13 mouse cellular contexts compared by ENCODE assay signal in the genomic region with DNA sequence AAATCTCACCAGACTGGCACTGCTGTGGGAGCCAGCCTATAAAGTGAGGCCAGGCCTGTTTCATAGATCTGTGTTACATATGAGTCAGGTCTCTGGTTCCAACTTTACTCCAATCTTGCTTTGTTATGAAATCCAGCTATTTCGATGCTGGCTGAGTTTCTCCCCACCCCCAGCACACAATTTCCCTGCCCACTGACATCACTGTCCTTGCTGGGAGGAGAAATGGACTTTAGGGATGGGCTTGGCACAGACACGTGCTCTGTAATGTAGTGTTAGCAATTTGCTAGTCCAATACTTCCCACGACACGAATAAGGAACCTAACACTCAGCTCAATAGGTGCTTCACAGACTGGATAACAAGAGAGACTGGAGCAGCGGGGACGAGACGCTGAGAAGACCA.
DNase-seq lines count a peak whose midpoint lies in the region; ATAC-seq and TF ChIP-seq lines count a peak whose summit lies in the region.
"Had no signal": no experiment of that assay in that cellular context is flagged by ENCODE, and none has a peak within 500 bp of the region (broad histone marks: within the 10 kb centered on the region; RNA-seq: fewer than 3 reads in every experiment).

No protein-coding gene starts in this region.

- no peak for TF ChIP-seq CTCF in heart, adult 2 months (IDR thresholded peaks at IDR 0.05)

- no peak for ATAC-seq in limb, embryonic 12.5 days (ENCODE audit: insufficient number of reproducible peaks, insufficient read depth, low FRiP score, low TSS enrichment, low read depth)
- ATAC-seq in kidney, embryonic 15.5 days (replicated peaks; ENCODE audit: low FRiP score), result no peak
- ATAC-seq: hindbrain, postnatal 0 days; midbrain, embryonic 16.5 days had no signal

- TF ChIP-seq POLR2A in heart, adult 2 months (IDR thresholded peaks at IDR 0.05; ENCODE audit: insufficient read depth, low read depth, low read length), result no peak

- H3K4me2 ChIP-seq in limb, embryonic 12.5 days, result no peak overlapping the region
- no peak overlapping the region for H3K4me2 ChIP-seq in kidney, embryonic 15.5 days
- H3K4me2 ChIP-seq: embryonic facial prominence, embryonic 15.5 days; neural tube, embryonic 12.5 days had no signal

- no peak overlapping the region for H3K9ac ChIP-seq in heart, adult 2 months (ENCODE audit: low read depth, low read length)
- no peak overlapping the region for H3K9ac ChIP-seq in limb, embryonic 12.5 days (replicated peaks)
- no peak overlapping the region for H3K9ac ChIP-seq in kidney, embryonic 15.5 days
- H3K9ac ChIP-seq: embryonic facial prominence, embryonic 15.5 days; neural tube, embryonic 12.5 days had no signal

- H3K79me2 ChIP-seq in heart, adult 2 months (replicated peaks; ENCODE audit: control insufficient read depth, insufficient read depth, low read length), result no peaks in the 10 kb centered on the region

- H3K27me3 ChIP-seq in heart, adult 2 months (ENCODE audit: control insufficient read depth, insufficient read depth, low read length), result no peaks in the 10 kb centered on the region
- H3K27me3 ChIP-seq in limb, embryonic 12.5 days, result no peaks in the 10 kb centered on the region
- peaks cover 20% of the 10 kb centered on the region for H3K27me3 ChIP-seq in kidney, embryonic 15.5 days
- H3K27me3 ChIP-seq: embryonic facial prominence, embryonic 15.5 days; neural tube, embryonic 12.5 days had no signal

- WGBS in heart, adult 2 months, result 78% methylated on average over 7 of the region's 7 CpGs
- WGBS in limb, embryonic 12.5 days, result 86% methylated on average over 7 of the region's 7 CpGs
- WGBS in kidney, embryonic 15.5 days, result 84% methylated on average over 7 of the region's 7 CpGs

- intact Hi-C loops in heart, adult 2 months (cut with DNase I), result no loop called here
- intact Hi-C loops in heart, postnatal 25 days (cut with DNase I), result no loop called here

- no peak overlapping the region for H3K4me3 ChIP-seq in heart, adult 2 months
- no peak overlapping the region for H3K4me3 ChIP-seq in limb, embryonic 12.5 days (replicated peaks)
- H3K4me3 ChIP-seq in kidney, embryonic 15.5 days (replicated peaks), result no peak overlapping the region
- H3K4me3 ChIP-seq: embryonic facial prominence, embryonic 15.5 days; neural tube, embryonic 12.5 days had no signal

- H3K27ac ChIP-seq in heart, adult 2 months, result no peak overlapping the region
- H3K27ac ChIP-seq in limb, embryonic 12.5 days, result peak overlapping the region; percentile 69
- no peak overlapping the region for H3K27ac ChIP-seq in kidney, embryonic 15.5 days
- H3K27ac ChIP-seq: embryonic facial prominence, embryonic 15.5 days; hindbrain, postnatal 0 days; neural tube, embryonic 12.5 days had no signal

- H3K9me3 ChIP-seq in limb, embryonic 12.5 days, result no peaks in the 10 kb centered on the region
- H3K9me3 ChIP-seq in kidney, embryonic 15.5 days (replicated peaks), result no peaks in the 10 kb centered on the region
- H3K9me3 ChIP-seq: embryonic facial prominence, embryonic 15.5 days; neural tube, embryonic 12.5 days had no signal

- no peaks in the 10 kb centered on the region for H3K36me3 ChIP-seq in heart, adult 2 months (ENCODE audit: control insufficient read depth, insufficient read depth, low read length)
- H3K36me3 ChIP-seq in limb, embryonic 12.5 days, result no peaks in the 10 kb centered on the region
- H3K36me3 ChIP-seq in kidney, embryonic 15.5 days, result no peaks in the 10 kb centered on the region
- H3K36me3 ChIP-seq: embryonic facial prominence, embryonic 15.5 days; neural tube, embryonic 12.5 days had no signal

- TF ChIP-seq EP300 in heart, adult 2 months (IDR thresholded peaks at IDR 0.05; ENCODE audit: insufficient read depth, low read depth, low read length), result no peak

- peak; percentile 14 to 24 for DNase-seq in heart, adult 2 months
- no peak for DNase-seq in heart, postnatal 25 days (ENCODE audit: low spot score)
- DNase-seq in adipocyte (ENCODE audit: low spot score), result peak; percentile 33
- DNase-seq in adrenal gland, postnatal 14 days, result peak; percentile 68
- no peak for DNase-seq in c-Kit-positive CD71-positive TER-119-positive erythroid progenitor cells, embryonic 14.5 days (ENCODE audit: low spot score)
- DNase-seq: cerebellum, postnatal 36 days; retina, postnatal 1 day had no signal

- H3K4me1 ChIP-seq in heart, adult 2 months (ENCODE audit: control insufficient read depth, insufficient read depth, low read length), result no peaks in the 10 kb centered on the region
- peaks cover 43% of the 10 kb centered on the region for H3K4me1 ChIP-seq in limb, embryonic 12.5 days (replicated peaks)
- no peaks in the 10 kb centered on the region for H3K4me1 ChIP-seq in kidney, embryonic 15.5 days
- H3K4me1 ChIP-seq: neural tube, embryonic 12.5 days had no signal

Comparison
In these comparisons a context has a peak if more than half of its experiments do, and no peak if none do; other contexts are left out.
1. DNase-seq: peak in heart, adult 2 months (2 of 2), adipocyte (single experiment) and adrenal gland, postnatal 14 days (single experiment); none in heart, postnatal 25 days (single experiment) and c-Kit-positive CD71-positive TER-119-positive erythroid progenitor cells, embryonic 14.5 days (single experiment).